Mouse (Mus musculus): Measurements from ENCODE around the gene Jchain. TPM values are rescaled to one million over a fixed set of nuclear protein-coding genes. Genes with fewer than 3 reads are reported as not detected.

Jchain gene
- 0.22 and 0.32 TPM in 2 replicates for polyA plus RNA-seq (2015; fragmentation: Nextera tagmentation; extraction: Ambion mirVana)

GRCm38 (mm10) chr5:88527657-88528056 is at the start of gene Jchain:
TSS of gene Jchain (minus strand) at chr5:88527891.
- WGBS: 92% methylated on average over 3 of the region's 3 CpGs

GRCm38 (mm10) chr5:88575506-88576338 is 48.0 kb upstream of the Jchain start:
- ATAC-seq (replicated peaks): peak; percentile 38
- H3K4me2 ChIP-seq (replicated peaks): no peak overlapping the region
- peaks cover 7% of the 10 kb centered on the region for H3K4me1 ChIP-seq
- no peak overlapping the region for H3K27ac ChIP-seq (replicated peaks)
- H3K4me3 ChIP-seq: no peak overlapping the region
- WGBS: 75% methylated on average over 3 of the region's 3 CpGs
- no peaks in the 10 kb centered on the region for H3K9me3 ChIP-seq
- no peaks in the 10 kb centered on the region for H3K27me3 ChIP-seq
- no peak overlapping the region for H3K9ac ChIP-seq (replicated peaks)
- no peaks in the 10 kb centered on the region for H3K36me3 ChIP-seq

More at GRCm38 (mm10) chr5:88527657-88528056, at the start of gene Jchain:
- Histone ChIP-seq H3K27ac (replicated peaks) (no peak within 1 kb of the TSS), H3K9ac (replicated peaks) (no peak within 1 kb of the TSS), H3K9me3 (no peaks in the 10 kb centered on the region), H3K36me3 (no peaks in the 10 kb centered on the region), H3K4me2 (replicated peaks) (no peak within 1 kb of the TSS), H3K27me3 (no peaks in the 10 kb centered on the region), H3K4me1 (no peaks in the 10 kb centered on the region), H3K4me3 (no peak within 1 kb of the TSS)
- no peak for ATAC-seq (replicated peaks)

- peaks cover 7% of the 10 kb centered on the region for H3K4me1 ChIP-seq
- H3K36me3 ChIP-seq: no peaks in the 10 kb centered on the region
- no peak overlapping the region for H3K4me3 ChIP-seq
- H3K27ac ChIP-seq (replicated peaks): no peak overlapping the region
- H3K4me2 ChIP-seq (replicated peaks): no peak overlapping the region
- WGBS: 91% methylated on average over 3 of the region's 3 CpGs
- no peaks in the 10 kb centered on the region for H3K27me3 ChIP-seq
- ATAC-seq (replicated peaks): no peak
- no peaks in the 10 kb centered on the region for H3K9me3 ChIP-seq
- H3K9ac ChIP-seq (replicated peaks): no peak overlapping the region
Observed at GRCm38 (mm10) chr5:88574829-88575228, 47.1 kb upstream of the Jchain start.

- no peaks in the 10 kb centered on the region for H3K27me3 ChIP-seq
- no peaks in the 10 kb centered on the region for H3K36me3 ChIP-seq
- H3K4me1 ChIP-seq: peaks cover 17% of the 10 kb centered on the region
- ATAC-seq (replicated peaks): no peak
- no peaks in the 10 kb centered on the region for H3K9me3 ChIP-seq
- no peak overlapping the region for H3K9ac ChIP-seq (replicated peaks)
- 57% methylated on average over 3 of the region's 3 CpGs for WGBS
- no peak overlapping the region for H3K4me2 ChIP-seq (replicated peaks)
- no peak overlapping the region for H3K27ac ChIP-seq (replicated peaks)
- no peak overlapping the region for H3K4me3 ChIP-seq
Observed at GRCm38 (mm10) chr5:88569541-88569940, 41.9 kb upstream of the Jchain start.

GRCm38 (mm10) chr5:88566034-88566841 is 38.5 kb upstream of the Jchain start:
- 3% methylated on average over 14 of the region's 14 CpGs for WGBS
- Histone ChIP-seq H3K4me3 (peak overlapping the region; percentile 95), H3K36me3 (no peaks in the 10 kb centered on the region), H3K9me3 (no peaks in the 10 kb centered on the region), H3K4me1 (peaks cover 19% of the 10 kb centered on the region), H3K27ac (replicated peaks) (peak overlapping the region; percentile 92), H3K9ac (replicated peaks) (peak overlapping the region; percentile 87), H3K27me3 (no peaks in the 10 kb centered on the region), H3K4me2 (replicated peaks) (peak overlapping the region; percentile 70)
- ATAC-seq (replicated peaks): no peak

- peaks cover 19% of the 10 kb centered on the region for H3K4me1 ChIP-seq
- H3K4me3 ChIP-seq: peak overlapping the region; percentile 95
- H3K4me2 ChIP-seq (replicated peaks): peak overlapping the region; percentile 70
- peak; percentile 74 for ATAC-seq (replicated peaks)
- no peaks in the 10 kb centered on the region for H3K36me3 ChIP-seq
- H3K27ac ChIP-seq (replicated peaks): peak overlapping the region; percentile 92
- no peaks in the 10 kb centered on the region for H3K27me3 ChIP-seq
- WGBS: under 1% methylated on average over 96 of the region's 119 CpGs
- no peaks in the 10 kb centered on the region for H3K9me3 ChIP-seq
- H3K9ac ChIP-seq (replicated peaks): peak overlapping the region; percentile 87
Observed at GRCm38 (mm10) chr5:88565148-88566033, 37.7 kb upstream of the Jchain start.

GRCm38 (mm10) chr5:88564501-88565147 is 36.9 kb upstream of the Jchain start, which contains the start of gene Rufy3:
TSS of gene Rufy3 (plus strand) at chr5:88565040.
- peaks cover 19% of the 10 kb centered on the region for H3K4me1 ChIP-seq
- no peaks in the 10 kb centered on the region for H3K36me3 ChIP-seq
- H3K27ac ChIP-seq (replicated peaks): peak within 1 kb of the TSS; percentile 92
- H3K4me3 ChIP-seq: peak within 1 kb of the TSS; percentile 95
- WGBS: under 1% methylated on average over 54 of the region's 71 CpGs
- H3K4me2 ChIP-seq (replicated peaks): peak within 1 kb of the TSS; percentile 70
- peak; percentile 87 for ATAC-seq (replicated peaks)
- no peaks in the 10 kb centered on the region for H3K27me3 ChIP-seq
- no peaks in the 10 kb centered on the region for H3K9me3 ChIP-seq
- peak within 1 kb of the TSS; percentile 87 for H3K9ac ChIP-seq (replicated peaks)

- H3K4me3 ChIP-seq: no peak overlapping the region
- H3K9me3 ChIP-seq: no peaks in the 10 kb centered on the region
- WGBS: 81% methylated on average over 8 of the region's 8 CpGs
- H3K27me3 ChIP-seq: no peaks in the 10 kb centered on the region
- no peak overlapping the region for H3K4me2 ChIP-seq (replicated peaks)
- ATAC-seq (replicated peaks): no peak
- H3K27ac ChIP-seq (replicated peaks): no peak overlapping the region
- no peaks in the 10 kb centered on the region for H3K36me3 ChIP-seq
- H3K9ac ChIP-seq (replicated peaks): no peak overlapping the region
- H3K4me1 ChIP-seq: peaks cover 19% of the 10 kb centered on the region
Observed at GRCm38 (mm10) chr5:88562863-88563780, 35.4 kb upstream of the Jchain start.

GRCm38 (mm10) chr5:88561080-88561814 is 33.6 kb upstream of the Jchain start:
- Histone ChIP-seq H3K4me1 (peaks cover 17% of the 10 kb centered on the region), H3K9me3 (no peaks in the 10 kb centered on the region), H3K4me3 (no peak overlapping the region), H3K4me2 (replicated peaks) (no peak overlapping the region), H3K27me3 (no peaks in the 10 kb centered on the region), H3K27ac (replicated peaks) (no peak overlapping the region), H3K36me3 (no peaks in the 10 kb centered on the region), H3K9ac (replicated peaks) (no peak overlapping the region)
- WGBS: 90% methylated on average over 9 of the region's 9 CpGs
- no peak for ATAC-seq (replicated peaks)

GRCm38 (mm10) chr5:88558991-88559390 is 31.3 kb upstream of the Jchain start:
- Histone ChIP-seq H3K9me3 (no peaks in the 10 kb centered on the region), H3K36me3 (0 out of 2 replicates have a peak, but pooled peaks cover 3% of the 10 kb centered on the region), H3K4me1 (peaks cover 27% of the 10 kb centered on the region), H3K9ac (replicated peaks) (no peak overlapping the region), H3K4me3 (no peak overlapping the region), H3K27me3 (no peaks in the 10 kb centered on the region), H3K27ac (replicated peaks) (no peak overlapping the region), H3K4me2 (replicated peaks) (no peak overlapping the region)
- WGBS: 57% methylated on average over 1 of the region's 1 CpGs
- ATAC-seq (replicated peaks): no peak

Measured in forebrain, embryonic 15.5 days (tissue).